Mouse (Mus musculus) kidney, postnatal 0 days (tissue): ENCODE data around the gene Mylk. TPM values are rescaled to one million over a fixed set of nuclear protein-coding genes. Genes with fewer than 3 reads are reported as not detected.
A peak's percentile ranks its signal among the peaks of the same experiment; 100 is the strongest.
"Not testable (repeated sequence)": the region's sequence is repeated elsewhere in the genome, so short reads cannot be mapped to it uniquely, and the experiment has no call there.

Source experiments
- ATAC-seq: fragments of 200-750 bp; cut with Nextera tagmentation; replicated peaks from 2 replicates; pipeline ENCODE4 v1.8.0; 2017; ENCODE audit warnings: low read depth, moderate number of reproducible peaks, moderate TSS enrichment, moderate library complexity; ENCODE audit not compliant: low FRiP score
- DNase-seq: peaks from one replicate; pipeline ENCODE4 v3.0.0-alpha.2; 2016; ENCODE audit warnings: low spot score
- H3K27ac ChIP-seq: fragments of 300-500 bp; sonication (generic); 2 replicates; pipeline ENCODE4 v1.5.1; 2014; ENCODE audit warnings: mild to moderate bottlenecking
- H3K27me3 ChIP-seq: fragments of 300-500 bp; sonication (generic); 2 replicates; pipeline ENCODE4 v1.6.1; 2014; ENCODE audit warnings: low read length, mixed read lengths; ENCODE audit not compliant: insufficient read depth
- H3K36me3 ChIP-seq: fragments of 300-500 bp; sonication (generic); 2 replicates; pipeline ENCODE4 v1.6.1; 2014; ENCODE audit warnings: low read length, mixed read lengths; ENCODE audit not compliant: insufficient read depth
- H3K4me1 ChIP-seq: fragments of 300-500 bp; sonication (generic); replicated peaks from 2 replicates; pipeline ENCODE4 v1.6.1; 2014; ENCODE audit warnings: antibody characterized with exemption, low read length, mixed read lengths; ENCODE audit not compliant: insufficient read depth
- H3K4me2 ChIP-seq: fragments of 300-500 bp; sonication (generic); 2 replicates; pipeline ENCODE4 v1.6.1; 2014; ENCODE audit warnings: mild to moderate bottlenecking, low read length, moderate library complexity, mixed read lengths
- H3K4me3 ChIP-seq: fragments of 300-500 bp; sonication (generic); replicated peaks from 2 replicates; pipeline ENCODE4 v1.5.1; 2014; ENCODE audit warnings: low read depth, low read length
- H3K9ac ChIP-seq: fragments of 300-500 bp; sonication (generic); 2 replicates; pipeline ENCODE4 v1.6.1; 2014; ENCODE audit warnings: low read depth, low read length
- H3K9me3 ChIP-seq: fragments of 300-500 bp; sonication (generic); replicated peaks from 2 replicates; pipeline ENCODE4 v1.6.1; 2016; ENCODE audit warnings: low read length, inconsistent platforms, mixed read lengths
- CTCF ChIP-seq: IDR thresholded peaks from 2 replicates; pipeline ENCODE4 v1.5.1; 2016; ENCODE audit warnings: antibody characterized with exemption, low read depth, mild to moderate bottlenecking, moderate library complexity
- WGBS: fragments of 180-500 bp; shearing (Covaris S2); extraction: QIAGEN DNeasy Blood & Tissue Kit; methylation state at CpG from one replicate; pipeline ENCODE4 v1.1.7; 2014; 5-methylcytosine and 5-hydroxymethylcytosine counted together
- polyA plus RNA-seq: library from polyadenylated mRNA; unstranded; fragments of >200 nt; fragmentation: Nextera tagmentation; extraction: Ambion mirVana; gene quantifications from 2 replicates; pipeline ENCODE4 v1.2.1, GENCODE M21; 2015

The Mylk gene
- polyA plus RNA-seq = 67.3 and 68.5 TPM in 2 replicates

GRCm38 (mm10) chr16:34745065-34745585 is at the start of gene Mylk:
Gene Mylk (plus strand): TSS chr16:34745210.
- DNase-seq (peak; percentile 97), ATAC-seq (peak; percentile 91)
- WGBS = under 1% methylated on average over 48 of the region's 48 CpGs
- Histone ChIP-seq H3K4me1 (peaks cover 4% of the 10 kb centered on the region; the same call in 1 of the 2 replicates), H3K27ac (no peak within 1 kb of the TSS), H3K9me3 (no peaks in the 10 kb centered on the region), H3K27me3 (no peaks in the 10 kb centered on the region), H3K4me2 (peak within 1 kb of the TSS; percentile 83), H3K9ac (0 out of 2 replicates have a peak within 1 kb of the TSS, but pooled peaks have one; percentile 48), H3K4me3 (peak within 1 kb of the TSS; percentile 37), H3K36me3 (no peaks in the 10 kb centered on the region)
- peak; percentile 17; the same call in 1 of the 2 replicates for TF ChIP-seq CTCF

DNA sequence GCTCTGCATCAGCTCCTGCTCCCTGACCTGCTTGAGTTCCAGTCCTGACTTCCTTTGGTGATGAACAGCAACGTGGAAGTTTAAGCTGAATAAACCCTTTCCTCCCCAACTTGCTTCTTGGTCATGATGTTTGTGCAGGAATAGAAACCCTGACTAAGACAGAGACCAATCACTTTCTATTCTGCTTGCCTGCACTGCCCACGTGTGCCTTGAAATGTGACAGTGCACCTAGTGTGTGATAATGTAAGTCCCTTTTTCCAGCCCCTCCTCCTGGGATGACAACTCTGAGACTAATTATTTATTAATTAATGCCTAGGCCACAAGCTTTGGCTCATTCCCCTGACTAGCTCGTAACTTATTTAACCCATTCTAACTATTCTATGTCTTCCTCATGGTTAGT is 46.3 kb upstream of the Mylk start:
- H3K27ac ChIP-seq, H3K4me2 ChIP-seq, H3K9me3 ChIP-seq, H3K4me1 ChIP-seq, H3K9ac ChIP-seq, H3K27me3 ChIP-seq, H3K4me3 ChIP-seq, H3K36me3 ChIP-seq, DNase-seq, ATAC-seq: not testable (repeated sequence)
- 75% methylated on average over 3 of the region's 3 CpGs for WGBS

- no peaks in the 10 kb centered on the region for H3K9me3 ChIP-seq
- no peak overlapping the region for H3K9ac ChIP-seq
- H3K4me2 ChIP-seq = no peak overlapping the region
- ATAC-seq (peak; percentile 57), DNase-seq (peak; percentile 95)
- H3K4me1 ChIP-seq = no peaks in the 10 kb centered on the region
- peak; percentile 90 for TF ChIP-seq CTCF
- no peak overlapping the region for H3K27ac ChIP-seq
- H3K27me3 ChIP-seq = no peaks in the 10 kb centered on the region
- WGBS = 18% methylated on average over 7 of the region's 7 CpGs
- 0 out of 2 replicates have a peak, but pooled peaks cover 10% of the 10 kb centered on the region for H3K36me3 ChIP-seq
- no peak overlapping the region for H3K4me3 ChIP-seq
Observed at GRCm38 (mm10) chr16:34700165-34700827, 44.7 kb upstream of the Mylk start.

DNA sequence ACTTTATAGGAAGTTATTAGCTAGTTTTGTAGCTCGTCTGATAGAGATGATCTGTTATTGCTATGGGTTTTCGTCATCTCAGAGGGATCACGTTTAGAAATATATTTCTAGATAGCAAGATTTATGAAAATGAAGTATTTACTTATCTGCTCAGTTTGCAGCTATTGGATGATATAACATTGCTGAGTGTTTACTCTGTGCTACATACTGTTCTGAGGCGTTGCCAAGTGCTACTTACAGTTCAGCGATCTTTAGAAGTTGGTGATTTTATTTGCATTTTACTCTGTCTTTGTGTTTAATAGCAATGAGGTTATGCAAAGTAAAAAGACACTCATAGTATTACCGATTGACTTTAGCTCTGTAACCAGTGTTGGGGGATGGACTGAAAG is 44.2 kb upstream of the Mylk start:
- ATAC-seq (no peak), DNase-seq (no peak)
- no peak overlapping the region for H3K4me3 ChIP-seq
- TF ChIP-seq CTCF = no peak
- no peaks in the 10 kb centered on the region for H3K9me3 ChIP-seq
- H3K27ac ChIP-seq = no peak overlapping the region
- H3K9ac ChIP-seq = no peak overlapping the region
- H3K4me2 ChIP-seq = no peak overlapping the region
- no peaks in the 10 kb centered on the region for H3K4me1 ChIP-seq
- WGBS = 86% methylated on average over 6 of the region's 6 CpGs
- 0 out of 2 replicates have a peak, but pooled peaks cover 11% of the 10 kb centered on the region for H3K36me3 ChIP-seq
- H3K27me3 ChIP-seq = no peaks in the 10 kb centered on the region

- no peak overlapping the region for H3K27ac ChIP-seq
- no peak for DNase-seq
Observed at GRCm38 (mm10) chr16:34706019-34706418, 39.0 kb upstream of the Mylk start.

DNA sequence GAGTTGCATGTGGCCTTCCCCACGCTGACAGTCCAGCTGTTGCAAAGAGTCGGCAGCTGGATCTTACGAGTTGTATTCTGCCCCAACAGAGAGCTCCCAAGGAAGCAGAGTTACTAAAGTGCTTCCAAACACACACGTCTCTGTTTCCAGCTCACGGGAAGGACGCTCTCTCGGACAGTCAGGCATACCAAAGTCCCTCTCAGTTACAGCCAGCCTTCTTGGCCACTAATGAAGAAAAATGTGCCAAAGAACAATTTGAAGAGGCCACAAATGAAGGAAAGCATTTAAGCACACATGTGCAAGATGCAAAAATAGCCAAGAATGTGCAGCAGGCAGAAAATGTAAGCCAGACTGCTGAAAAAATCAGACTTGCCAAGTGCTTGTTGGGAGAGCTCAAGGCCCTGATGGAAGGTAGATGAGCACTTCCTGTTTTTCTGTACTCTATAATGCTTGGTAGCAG is 38.5 kb upstream of the Mylk start:
- WGBS = 76% methylated on average over 7 of the region's 7 CpGs
- no peak for TF ChIP-seq CTCF
- DNase-seq (peak; percentile 29), ATAC-seq (no peak)
- Histone ChIP-seq H3K9ac (no peak overlapping the region), H3K27ac (no peak overlapping the region; the same call in 1 of the 2 replicates), H3K9me3 (no peaks in the 10 kb centered on the region), H3K4me3 (no peak overlapping the region), H3K4me1 (no peaks in the 10 kb centered on the region), H3K36me3 (peaks cover 14% of the 10 kb centered on the region; the same call in 1 of the 2 replicates), H3K4me2 (no peak overlapping the region), H3K27me3 (no peaks in the 10 kb centered on the region)

More at GRCm38 (mm10) chr16:34706019-34706418, 39.0 kb upstream of the Mylk start:
- Histone ChIP-seq H3K4me1 (no peaks in the 10 kb centered on the region), H3K9me3 (no peaks in the 10 kb centered on the region), H3K36me3 (peaks cover 14% of the 10 kb centered on the region; the same call in 1 of the 2 replicates), H3K27me3 (no peaks in the 10 kb centered on the region), H3K9ac (no peak overlapping the region), H3K4me3 (no peak overlapping the region), H3K4me2 (no peak overlapping the region)
- TF ChIP-seq CTCF = no peak
- 77% methylated on average over 2 of the region's 2 CpGs for WGBS
- no peak for ATAC-seq
